Mouse (Mus musculus) cortical plate, adult 2 months (tissue): ENCODE results near the gene Gipr. TPM values are rescaled to one million over a fixed set of nuclear protein-coding genes. Genes with fewer than 3 reads are reported as not detected.

Experiments
- H3K27ac ChIP-seq: fragments of 200-500 bp; 2 replicates; pipeline ENCODE4 v1.5.1; 2012; ENCODE audit warnings: low read length, control low read depth, inconsistent platforms; ENCODE audit not compliant: insufficient read depth
- H3K4me1 ChIP-seq: fragments of 200-500 bp; 2 replicates; pipeline ENCODE4 v1.6.1; 2011; ENCODE audit warnings: low read length; ENCODE audit not compliant: control insufficient read depth, insufficient read depth
- H3K4me3 ChIP-seq: fragments of 200-500 bp; 2 replicates; pipeline ENCODE4 v1.5.1; 2011; ENCODE audit warnings: mild to moderate bottlenecking, low read length, control low read depth; ENCODE audit not compliant: insufficient read depth
- CTCF ChIP-seq: fragments of 200-500 bp; IDR thresholded peaks from 2 replicates; pipeline ENCODE4 v1.5.1; 2011; ENCODE audit warnings: mild to moderate bottlenecking, control low read depth, low read length; ENCODE audit not compliant: insufficient read depth; ENCODE audit errors: extremely low read depth
- POLR2A ChIP-seq: fragments of 200-500 bp; IDR thresholded peaks from 2 replicates; pipeline ENCODE4 v1.6.1; 2011; ENCODE audit warnings: mild to moderate bottlenecking, low read length, control low read depth; ENCODE audit not compliant: insufficient read depth; ENCODE audit errors: extremely low read depth
- polyA plus RNA-seq: library from polyadenylated mRNA; depleted of rRNA; stranded (reverse); fragments of >200 nt; gene quantifications from 2 replicates; pipeline ENCODE4 v1.2.3, GENCODE M21; 2012

The Gipr gene
- polyA plus RNA-seq, 1 experiment: 3.9 TPM

- no peak overlapping the region for H3K27ac ChIP-seq
- no peak overlapping the region for H3K4me3 ChIP-seq
- TF ChIP-seq CTCF (no peak), POLR2A (no peak)
- peaks cover 3% of the 10 kb centered on the region; the same call in 1 of the 2 replicates for H3K4me1 ChIP-seq
These were observed 14.0 kb upstream of the Gipr start for GRCm38 (mm10) chr7:19179936-19180335.

- Histone ChIP-seq H3K4me1 (no peaks in the 10 kb centered on the region), H3K4me3 (peak overlapping the region; percentile 88; the same call in 1 of the 2 replicates), H3K27ac (no peak overlapping the region)
- peak; percentile 53 for TF ChIP-seq CTCF
- TF ChIP-seq POLR2A: no peak
These were observed 13.2 kb upstream of the Gipr start for GRCm38 (mm10) chr7:19179173-19179572.

GRCm38 (mm10) chr7:19178443-19179092, 12.6 kb upstream of the Gipr start:
- H3K4me1 ChIP-seq: no peaks in the 10 kb centered on the region
- TF ChIP-seq CTCF (peak; percentile 67), POLR2A (no peak)
- peak overlapping the region; percentile 88 for H3K4me3 ChIP-seq
- H3K27ac ChIP-seq: no peak overlapping the region

- peak overlapping the region; percentile 88 for H3K4me3 ChIP-seq
- TF ChIP-seq CTCF: no peak
- TF ChIP-seq POLR2A: no peak
- H3K27ac ChIP-seq: no peak overlapping the region
- no peaks in the 10 kb centered on the region for H3K4me1 ChIP-seq
These were observed 12.1 kb upstream of the Gipr start for GRCm38 (mm10) chr7:19178035-19178434.

GRCm38 (mm10) chr7:19177216-19177615, 11.3 kb upstream of the Gipr start:
- 0 out of 2 replicates have a peak, but pooled peaks cover 1% of the 10 kb centered on the region for H3K4me1 ChIP-seq
- TF ChIP-seq CTCF (no peak), POLR2A (no peak)
- H3K27ac ChIP-seq: peak overlapping the region; percentile 95
- peak overlapping the region; percentile 88 for H3K4me3 ChIP-seq

- 0 out of 2 replicates have a peak, but pooled peaks cover 3% of the 10 kb centered on the region for H3K4me1 ChIP-seq
- peak overlapping the region; percentile 95 for H3K27ac ChIP-seq
- TF ChIP-seq POLR2A: no peak
- TF ChIP-seq CTCF: no peak
- peak overlapping the region; percentile 88 for H3K4me3 ChIP-seq
These were observed 10.6 kb upstream of the Gipr start for GRCm38 (mm10) chr7:19176516-19176947.

GRCm38 (mm10) chr7:19175708-19176515, 10.0 kb upstream of the Gipr start, which contains the start of gene Eml2:
Gene Eml2, plus strand, starts transcription at chr7:19176421.
- peak; percentile 67 for TF ChIP-seq POLR2A
- TF ChIP-seq CTCF: no peak
- Histone ChIP-seq H3K27ac (peak within 1 kb of the TSS; percentile 95), H3K4me3 (peak within 1 kb of the TSS; percentile 88), H3K4me1 (0 out of 2 replicates have a peak, but pooled peaks cover 3% of the 10 kb centered on the region)

GRCm38 (mm10) chr7:19172874-19173273, 6.9 kb upstream of the Gipr start:
- Histone ChIP-seq H3K4me1 (peaks cover 8% of the 10 kb centered on the region; the same call in 1 of the 2 replicates), H3K27ac (no peak overlapping the region), H3K4me3 (peak overlapping the region; percentile 33)
- peak; percentile 54 for TF ChIP-seq CTCF
- no peak for TF ChIP-seq POLR2A

GRCm38 (mm10) chr7:19171831-19172230, 5.9 kb upstream of the Gipr start:
- no peak overlapping the region for H3K4me3 ChIP-seq
- H3K4me1 ChIP-seq: peaks cover 8% of the 10 kb centered on the region; the same call in 1 of the 2 replicates
- H3K27ac ChIP-seq: no peak overlapping the region
- TF ChIP-seq CTCF (no peak), POLR2A (no peak)
